Mouse (Mus musculus) ZHBTc4 (cell line): ENCODE results near the gene Set.

Source experiments
- DNase-seq: peaks from one replicate; pipeline ENCODE4 v3.0.0-alpha.2; 2011; ENCODE audit warnings: low read depth, low spot score

The Set gene

GRCm38 (mm10) chr2:30061215-30062166, 4.3 kb downstream of the Set start:
- DNase-seq = peak; percentile 99

DNA sequence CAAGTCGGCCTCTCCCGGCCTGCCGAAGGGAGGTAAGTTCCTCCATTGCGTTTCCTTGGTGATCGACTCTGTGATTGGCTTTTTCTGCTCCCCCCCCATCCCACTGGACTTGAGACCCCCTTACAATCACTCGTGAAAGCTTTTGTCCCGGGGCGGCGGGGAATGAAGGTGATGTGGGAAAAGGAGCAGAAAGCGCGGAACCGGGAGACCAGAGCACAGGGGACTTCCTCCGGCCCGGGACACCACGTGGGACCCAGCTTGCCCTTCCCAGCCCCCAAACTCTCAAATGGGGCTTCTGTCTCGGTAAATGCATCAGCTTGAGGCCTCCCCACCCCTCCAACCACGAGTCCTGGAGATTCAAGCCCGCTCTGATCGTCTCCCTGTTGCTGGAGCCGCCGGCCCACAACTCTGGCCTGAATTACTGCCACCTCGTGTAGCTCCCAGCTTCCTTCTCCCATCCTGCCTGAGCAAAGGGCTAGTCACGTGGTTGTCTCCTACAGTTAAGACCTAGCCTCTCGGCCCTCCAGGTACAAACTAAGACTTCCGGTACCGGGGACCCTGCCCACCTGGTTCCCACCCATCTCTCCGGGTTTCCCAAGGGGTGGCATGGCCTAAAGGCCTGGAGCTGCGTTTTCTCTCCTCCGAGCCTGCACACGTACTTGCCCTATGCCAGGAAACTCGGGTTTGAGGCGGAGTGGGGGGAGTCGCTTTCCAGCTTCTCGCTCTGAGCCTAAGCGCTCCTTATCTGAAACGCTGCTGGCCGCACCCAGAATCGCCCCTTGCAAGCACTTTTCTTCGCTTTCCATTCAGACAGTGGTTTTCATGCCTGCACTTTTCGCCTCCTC, 5.3 kb downstream of the Set start:
- DNase-seq = peak; percentile 87

GRCm38 (mm10) chr2:30063235-30063634, 6.1 kb downstream of the Set start:
- peak; percentile 60 for DNase-seq

- DNase-seq = no peak
Observed at GRCm38 (mm10) chr2:30063791-30064190, 6.6 kb downstream of the Set start.

GRCm38 (mm10) chr2:30064298-30064697, 7.1 kb downstream of the Set start:
- DNase-seq = no peak

GRCm38 (mm10) chr2:30066046-30066901, 9.1 kb downstream of the Set start:
- peak; percentile 96 for DNase-seq

- peak; percentile 68 for DNase-seq
Observed at GRCm38 (mm10) chr2:30067031-30067888, 10.1 kb downstream of the Set start.

GRCm38 (mm10) chr2:30067962-30068361, 10.8 kb downstream of the Set start:
- DNase-seq = no peak

DNA sequence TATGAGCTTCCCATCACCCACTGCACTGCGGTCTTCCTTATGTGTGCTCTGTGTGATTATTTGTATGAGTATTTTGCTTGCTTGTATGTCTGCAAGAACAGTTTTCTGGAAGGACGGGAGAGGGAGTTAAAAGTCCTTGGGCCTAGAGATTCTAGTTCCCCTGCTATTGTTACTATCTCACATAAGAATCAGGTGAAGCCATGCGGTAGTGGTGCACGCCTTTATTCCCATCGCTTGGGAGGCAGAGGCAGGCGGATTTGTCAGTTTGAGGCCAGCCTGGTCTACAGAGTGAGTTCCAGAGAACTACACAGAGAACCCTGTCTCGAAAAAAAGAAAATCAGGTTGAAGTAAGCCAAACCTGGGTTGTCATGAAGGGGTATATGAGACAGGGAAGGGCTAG, 15.7 kb downstream of the Set start:
- no peak for DNase-seq

DNA sequence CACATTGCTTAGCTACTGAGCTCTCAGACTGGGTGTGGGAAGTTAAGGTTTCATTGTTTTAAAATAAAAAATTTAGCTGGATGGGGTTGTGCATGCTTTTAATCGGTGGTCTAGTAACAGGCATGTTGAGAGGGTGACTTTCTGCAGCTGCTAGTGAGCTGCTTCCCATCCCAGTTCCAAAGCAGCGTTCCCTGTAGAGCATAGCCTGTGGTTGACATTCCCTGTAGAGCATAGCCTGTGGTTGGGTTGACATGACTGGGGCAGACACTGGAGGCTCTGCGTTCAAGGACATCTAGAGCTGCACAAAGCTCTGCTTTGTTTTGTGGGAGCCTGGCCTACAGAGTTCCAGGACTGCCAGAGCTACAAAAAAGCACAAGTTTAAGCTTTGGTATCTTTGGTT, 16.1 kb downstream of the Set start:
- no peak for DNase-seq

GRCm38 (mm10) chr2:30075625-30076024, 18.4 kb downstream of the Set start:
- no peak for DNase-seq

- no peak for DNase-seq
Observed at GRCm38 (mm10) chr2:30076439-30076838, 19.3 kb downstream of the Set start.

DNA sequence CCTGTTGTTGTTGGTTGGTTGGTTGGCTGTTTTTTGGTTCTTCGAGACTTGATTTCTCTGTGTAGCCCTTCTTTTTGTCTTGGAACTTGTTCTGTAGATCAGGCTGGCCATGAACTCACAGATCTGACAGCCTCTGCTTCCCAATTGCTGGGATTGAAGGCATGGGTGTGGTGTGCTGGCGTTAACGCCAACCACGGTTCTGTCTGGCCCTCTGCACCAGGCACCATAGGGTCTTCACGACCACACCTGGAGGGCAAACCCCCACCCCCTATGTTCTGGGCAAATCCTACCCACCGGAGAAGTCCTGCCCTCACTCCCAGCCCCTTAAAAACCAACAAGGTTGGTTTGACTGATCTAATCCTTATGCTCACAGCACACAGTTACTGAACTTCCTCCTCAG, 19.8 kb downstream of the Set start:
- no peak for DNase-seq

DNA sequence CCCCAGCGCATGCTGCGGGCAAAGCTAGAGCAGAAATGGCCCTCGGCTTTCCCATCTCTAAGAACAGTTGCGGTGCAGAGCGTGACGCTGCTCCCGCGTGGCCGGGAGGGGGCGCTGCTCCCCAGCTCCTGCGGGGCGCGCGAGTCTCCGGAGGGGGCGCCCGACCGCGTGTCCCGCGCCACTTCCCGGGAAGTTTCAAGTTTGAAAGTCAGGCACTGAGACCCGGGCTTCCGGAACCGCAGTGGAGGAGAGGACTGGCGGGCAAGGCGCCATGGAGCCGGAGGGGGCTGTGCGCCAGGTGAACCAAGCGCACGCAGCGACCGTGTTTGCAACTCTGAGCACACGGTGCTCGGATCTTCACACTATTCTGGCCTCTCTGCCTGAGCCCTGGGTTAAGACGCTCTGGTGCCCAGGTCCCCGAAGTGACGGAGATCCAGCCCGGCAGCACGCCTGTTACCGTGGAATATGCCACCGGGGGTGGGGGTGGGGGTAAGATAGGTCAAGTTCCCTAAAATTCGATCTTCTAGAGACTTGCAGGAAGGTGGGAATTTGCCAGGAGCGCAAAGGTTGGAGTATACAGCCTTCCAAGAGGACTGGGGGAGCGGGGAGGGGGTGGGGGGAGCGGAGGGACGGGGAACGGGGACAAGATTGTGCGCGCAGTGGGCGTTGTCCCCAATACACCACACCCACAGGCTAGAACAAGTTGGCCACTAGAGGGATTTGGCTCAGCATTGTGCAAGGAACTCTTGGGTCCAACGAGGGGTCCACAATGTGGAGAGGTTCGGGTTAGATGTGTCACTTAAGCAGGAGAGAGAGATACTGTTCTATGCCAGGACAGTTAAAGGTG, 20.5 kb downstream of the Set start, which contains the start of gene Pkn3:
Pkn3 (plus strand) TSS at position 183 of the 847 bp plus-strand sequence.
- DNase-seq = peak; percentile 95

DNA sequence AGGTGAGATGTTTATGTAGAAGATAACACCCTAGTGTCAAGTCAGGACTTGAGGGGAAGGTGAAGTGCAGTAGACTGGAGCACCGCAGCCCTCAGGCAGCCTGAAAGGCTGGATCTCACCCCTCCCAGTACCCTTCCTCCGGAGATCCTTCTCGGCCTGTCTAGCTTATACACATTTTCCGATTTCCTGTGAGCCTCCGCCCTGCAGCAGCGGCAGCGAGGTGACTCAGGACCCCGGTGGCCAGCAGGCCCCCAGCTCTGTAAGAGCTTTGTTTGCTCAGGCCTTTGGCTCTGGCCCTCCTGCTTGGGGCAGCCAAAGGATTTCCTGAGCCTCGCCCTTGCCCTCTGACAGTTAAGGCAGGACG, 21.2 kb downstream of the Set start:
- DNase-seq = no peak

- DNase-seq = no peak
Observed at GRCm38 (mm10) chr2:30078760-30079159, 21.6 kb downstream of the Set start.

DNA sequence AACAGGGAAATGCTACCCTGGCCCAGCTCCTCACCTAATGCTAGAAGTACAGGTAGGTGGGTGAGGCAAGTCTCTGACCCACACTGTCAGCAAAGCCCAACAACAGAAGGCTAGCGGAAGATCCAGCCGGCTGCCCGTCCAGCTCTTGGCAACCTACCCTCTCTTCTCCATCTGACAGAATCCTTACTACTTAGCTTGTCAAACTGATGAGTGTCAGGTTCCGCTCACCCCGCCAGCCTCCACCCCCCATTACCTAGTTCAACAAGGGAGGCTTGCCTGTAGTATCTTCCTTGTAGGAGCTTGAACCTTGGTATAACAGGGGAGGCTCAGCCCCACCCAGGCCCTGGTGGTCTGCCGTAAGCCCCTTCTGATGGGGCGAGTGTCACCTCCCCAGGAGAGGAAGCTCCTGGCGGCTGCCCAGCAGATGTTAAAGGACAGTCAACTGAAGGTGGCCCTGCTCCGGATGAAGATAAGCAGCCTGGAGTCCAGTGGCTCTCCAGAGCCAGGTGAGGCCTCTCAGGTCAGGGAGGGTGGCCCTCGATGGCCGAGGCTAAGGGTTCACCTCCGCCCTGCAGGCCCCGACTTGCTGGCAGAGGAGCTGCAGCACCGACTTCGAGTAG, 23.1 kb downstream of the Set start:
- DNase-seq = no peak

DNA sequence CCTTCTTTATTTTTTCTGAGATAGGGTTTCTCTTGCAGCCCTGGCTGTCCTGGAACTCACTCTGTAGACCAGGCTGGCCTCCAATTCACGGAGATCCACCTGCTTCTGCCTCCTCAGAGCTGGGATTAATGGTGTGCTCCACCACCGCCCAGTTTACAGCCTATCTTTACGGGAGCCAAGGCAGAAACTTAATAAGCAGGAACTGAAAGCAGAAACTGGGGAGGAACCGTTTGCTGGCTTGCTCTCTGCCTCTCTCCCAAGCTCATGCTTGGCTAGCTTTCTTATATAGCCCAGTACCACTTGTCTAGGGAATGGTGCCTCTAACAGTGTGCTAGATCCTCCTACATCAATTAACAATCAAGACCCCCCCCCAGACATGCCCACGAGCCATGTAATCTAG, 26.9 kb downstream of the Set start:
- DNase-seq = no peak

DNA sequence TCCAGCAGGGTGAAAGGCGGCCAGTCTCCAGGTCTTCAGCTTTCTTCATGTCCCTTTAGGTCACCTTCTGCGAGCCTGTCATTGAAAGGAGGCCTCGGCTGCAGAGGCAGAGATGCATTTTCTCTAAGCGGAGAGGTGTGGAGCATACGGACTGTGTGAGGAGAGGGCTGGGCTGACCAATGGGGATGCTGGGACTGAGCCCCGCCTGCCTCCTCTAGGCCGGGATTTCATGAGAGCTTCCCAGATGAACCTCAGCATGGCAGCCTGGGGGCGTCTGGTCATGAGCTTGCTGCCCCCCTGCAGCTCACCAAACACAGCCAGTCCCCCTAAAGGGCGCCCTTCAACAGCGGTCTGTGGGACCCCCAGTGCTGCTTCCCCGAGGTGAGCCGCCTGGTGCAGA, 27.5 kb downstream of the Set start:
- peak; percentile 63 for DNase-seq
